In genomic region chr10:68902670-68903069, GRCm38 (mm10) we compare ENCODE assay signal across 9 mouse cellular contexts.
DNase-seq lines count a peak whose midpoint lies in the region; ATAC-seq and TF ChIP-seq lines count a peak whose summit lies in the region.
"Had no signal": no experiment of that assay in that cellular context is flagged by ENCODE, and none has a peak within 500 bp of the region (broad histone marks: within the 10 kb centered on the region; RNA-seq: fewer than 3 reads in every experiment).

No protein-coding gene starts in this region.

- ATAC-seq in liver, postnatal 0 days, result no peak
- no peak for ATAC-seq in stomach, postnatal 0 days (ENCODE audit: low FRiP score, low TSS enrichment)

- no peak overlapping the region for H3K4me2 ChIP-seq in liver, postnatal 0 days (ENCODE audit: low read depth, low read length)
- no peak overlapping the region for H3K4me2 ChIP-seq in stomach, postnatal 0 days (replicated peaks; ENCODE audit: low read depth)
- H3K4me2 ChIP-seq: heart, embryonic 13.5 days had no signal

- no peaks in the 10 kb centered on the region for H3K27me3 ChIP-seq in liver, postnatal 0 days (ENCODE audit: insufficient read depth, low read length)
- H3K27me3 ChIP-seq in stomach, postnatal 0 days (ENCODE audit: control insufficient read depth, insufficient read depth, low read length), result no peaks in the 10 kb centered on the region
- H3K27me3 ChIP-seq: heart, embryonic 13.5 days had no signal

- peak; percentile 59 for DNase-seq in gastrocnemius, adult 18-20 months (ENCODE audit: low spot score)
- DNase-seq in gastrocnemius, postnatal 25 days, result no peak
- peak; percentile 39 for DNase-seq in urinary bladder, postnatal 25 days (ENCODE audit: low spot score)
- DNase-seq in urinary bladder, postnatal 4 days (ENCODE audit: low spot score in 2 of 2), result no peak
- peak; percentile 74 for DNase-seq in embryo, embryonic 11 days
- peak; percentile 75 for DNase-seq in kidney, adult 9 months
- peak; percentile 24 for DNase-seq in liver, postnatal 0 days
- DNase-seq in stomach, postnatal 0 days (ENCODE audit: low spot score), result peak; percentile 57

- 22% methylated on average over 3 of the region's 3 CpGs for WGBS in liver, postnatal 0 days (ENCODE audit: insufficient replicate concordance)
- WGBS in stomach, postnatal 0 days, result 19% methylated on average over 3 of the region's 3 CpGs

- no peak overlapping the region for H3K27ac ChIP-seq in liver, postnatal 0 days (ENCODE audit: low read depth)
- no peak overlapping the region for H3K27ac ChIP-seq in stomach, postnatal 0 days (replicated peaks)
- H3K27ac ChIP-seq: heart, embryonic 13.5 days had no signal

- no peak overlapping the region for H3K4me3 ChIP-seq in liver, postnatal 0 days (ENCODE audit: low read depth, low read length)
- no peak overlapping the region for H3K4me3 ChIP-seq in stomach, postnatal 0 days (ENCODE audit: low read depth, low read length)
- H3K4me3 ChIP-seq: heart, embryonic 13.5 days had no signal

- TF ChIP-seq EP300 in liver, postnatal 0 days (IDR thresholded peaks at IDR 0.05; ENCODE audit: low read depth), result no peak
- TF ChIP-seq EP300 in stomach, postnatal 0 days (optimal IDR thresholded peaks at IDR 0.05), result no peak

- no peaks in the 10 kb centered on the region for H3K9me3 ChIP-seq in liver, postnatal 0 days (ENCODE audit: low read length)
- no peaks in the 10 kb centered on the region for H3K9me3 ChIP-seq in stomach, postnatal 0 days (ENCODE audit: control insufficient read depth, low read length)
- H3K9me3 ChIP-seq: heart, embryonic 13.5 days had no signal

- TF ChIP-seq CTCF in liver, postnatal 0 days (IDR thresholded peaks at IDR 0.05; ENCODE audit: low read depth), result peak; percentile 73
- TF ChIP-seq CTCF in stomach, postnatal 0 days (IDR thresholded peaks at IDR 0.05; ENCODE audit: low read depth), result peak; percentile 86

- no peaks in the 10 kb centered on the region for H3K36me3 ChIP-seq in liver, postnatal 0 days (replicated peaks; ENCODE audit: insufficient read depth, low read length)
- no peaks in the 10 kb centered on the region for H3K36me3 ChIP-seq in stomach, postnatal 0 days (ENCODE audit: control insufficient read depth, insufficient read depth, low read length)
- H3K36me3 ChIP-seq: heart, embryonic 13.5 days had no signal

- H3K4me1 ChIP-seq in liver, postnatal 0 days (ENCODE audit: insufficient read depth), result no peaks in the 10 kb centered on the region
- H3K4me1 ChIP-seq in stomach, postnatal 0 days (replicated peaks; ENCODE audit: control insufficient read depth, insufficient read depth), result no peaks in the 10 kb centered on the region
- H3K4me1 ChIP-seq: heart, embryonic 13.5 days had no signal

- H3K9ac ChIP-seq in liver, postnatal 0 days (replicated peaks), result no peak overlapping the region
- no peak overlapping the region for H3K9ac ChIP-seq in stomach, postnatal 0 days (ENCODE audit: low read length)
- H3K9ac ChIP-seq: heart, embryonic 13.5 days had no signal

Comparison
In these comparisons a context has a peak if more than half of its experiments do, and no peak if none do; other contexts are left out.
1. DNase-seq: peak in gastrocnemius, adult 18-20 months (single experiment), urinary bladder, postnatal 25 days (single experiment), embryo, embryonic 11 days (single experiment), kidney, adult 9 months (single experiment), liver, postnatal 0 days (single experiment) and stomach, postnatal 0 days (single experiment); none in gastrocnemius, postnatal 25 days (single experiment) and urinary bladder, postnatal 4 days (0 of 2).